Mouse (Mus musculus) right cerebral cortex, adult 2 months (tissue): ENCODE data around the gene Rgl2.

Experiments used
- DNase-seq, 2 experiments: peaks; one replicate each; pipeline ENCODE4 v3.0.0; 2021 to 2022; ENCODE audit warnings: low spot score in 2 of 2

The Rgl2 gene

GRCm38 (mm10) chr17:33921361-33921760 is 8.0 kb upstream of the Rgl2 start:
- DNase-seq, result no peak

- no peak for DNase-seq
Observed at GRCm38 (mm10) chr17:33924577-33925283, 4.6 kb upstream of the Rgl2 start.

- DNase-seq, result no peak
Observed at GRCm38 (mm10) chr17:33925406-33926116, 3.8 kb upstream of the Rgl2 start.

GRCm38 (mm10) chr17:33926207-33926932 is 3.0 kb upstream of the Rgl2 start:
- no peak for DNase-seq

GRCm38 (mm10) chr17:33928251-33928947 is 944 bp upstream of the Rgl2 start:
- DNase-seq, result no peak

GRCm38 (mm10) chr17:33930280-33931158 is 1.2 kb downstream of the Rgl2 start:
- peak; percentile 70 to 78 for DNase-seq

- no peak for DNase-seq
Observed at GRCm38 (mm10) chr17:33931159-33931866, 2.0 kb downstream of the Rgl2 start.

GRCm38 (mm10) chr17:33931947-33932346 is 2.6 kb downstream of the Rgl2 start:
- no peak for DNase-seq

- no peak for DNase-seq
Observed at GRCm38 (mm10) chr17:33932448-33932847, 3.1 kb downstream of the Rgl2 start.

GRCm38 (mm10) chr17:33932970-33933369 is 3.6 kb downstream of the Rgl2 start:
- no peak for DNase-seq

- no peak for DNase-seq
Observed at GRCm38 (mm10) chr17:33935422-33936055, 6.2 kb downstream of the Rgl2 start.

GRCm38 (mm10) chr17:33936993-33937392 is 7.7 kb downstream of the Rgl2 start:
- no peak for DNase-seq

- no peak for DNase-seq
Observed at GRCm38 (mm10) chr17:33938783-33939182, 9.4 kb downstream of the Rgl2 start.

GRCm38 (mm10) chr17:33940206-33940805 is 11.0 kb downstream of the Rgl2 start, which contains the start of the genes Pfdn6 and Wdr46:
Pfdn6 (minus strand) TSS chr17:33940343.
Wdr46 (plus strand) TSS chr17:33940660.
- peak; percentile 89 to 93 for DNase-seq

GRCm38 (mm10) chr17:33940981-33941380 is 11.6 kb downstream of the Rgl2 start:
- no peak for DNase-seq

GRCm38 (mm10) chr17:33941381-33941780 is 12.0 kb downstream of the Rgl2 start:
- DNase-seq, result no peak

- DNase-seq, result no peak
Observed at GRCm38 (mm10) chr17:33943454-33943853, 14.1 kb downstream of the Rgl2 start.

GRCm38 (mm10) chr17:33947430-33948089 is 18.2 kb downstream of the Rgl2 start:
- no peak for DNase-seq
